Mouse (Mus musculus): Measurements from ENCODE around the gene Marcks.

Marcks gene

GRCm38 (mm10) chr10:37138778-37139442 is at the start of gene Marcks:
Gene Marcks (minus strand): TSS chr10:37138920.
- DNase-seq (ENCODE audit: low spot score): peak; percentile 87

GRCm38 (mm10) chr10:37177071-37177470 is 38.4 kb upstream of the Marcks start:
- no peak for DNase-seq (ENCODE audit: low spot score)

- DNase-seq (ENCODE audit: low spot score): no peak
These were observed 33.8 kb upstream of the Marcks start for GRCm38 (mm10) chr10:37172416-37172950.

DNA sequence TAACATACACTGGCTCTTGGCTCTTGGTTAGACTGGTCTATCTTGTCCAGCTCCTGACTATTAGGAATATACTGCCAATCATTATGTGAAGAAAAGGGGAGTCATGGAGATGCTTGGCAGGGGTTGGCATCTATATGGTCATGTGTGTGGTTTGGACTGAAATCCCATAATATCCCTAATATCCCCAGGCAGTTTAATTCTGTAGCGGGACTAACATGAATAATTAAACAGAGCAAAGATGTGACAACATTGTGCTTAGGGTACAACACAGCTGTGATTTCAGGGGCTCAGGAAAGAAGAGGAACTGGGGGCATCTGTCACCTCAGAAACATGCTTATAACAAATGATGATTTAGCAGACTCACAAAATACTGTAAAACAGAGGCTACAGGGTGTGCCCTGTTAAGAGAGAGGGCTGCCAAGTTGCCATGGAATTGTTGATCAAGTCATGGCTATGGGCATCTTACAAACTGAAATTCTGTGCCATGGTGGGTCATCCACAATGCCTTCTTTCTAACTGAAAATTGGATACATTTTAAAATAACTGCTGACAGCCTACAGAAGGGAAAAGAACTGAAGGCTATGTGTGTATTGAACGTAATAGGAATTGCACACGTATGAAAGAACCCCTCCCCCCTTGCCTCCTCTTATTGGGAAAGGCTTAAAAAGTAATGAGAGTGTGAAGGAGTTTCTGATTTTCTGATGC is 33.1 kb upstream of the Marcks start:
- DNase-seq (ENCODE audit: low spot score): no peak

DNA sequence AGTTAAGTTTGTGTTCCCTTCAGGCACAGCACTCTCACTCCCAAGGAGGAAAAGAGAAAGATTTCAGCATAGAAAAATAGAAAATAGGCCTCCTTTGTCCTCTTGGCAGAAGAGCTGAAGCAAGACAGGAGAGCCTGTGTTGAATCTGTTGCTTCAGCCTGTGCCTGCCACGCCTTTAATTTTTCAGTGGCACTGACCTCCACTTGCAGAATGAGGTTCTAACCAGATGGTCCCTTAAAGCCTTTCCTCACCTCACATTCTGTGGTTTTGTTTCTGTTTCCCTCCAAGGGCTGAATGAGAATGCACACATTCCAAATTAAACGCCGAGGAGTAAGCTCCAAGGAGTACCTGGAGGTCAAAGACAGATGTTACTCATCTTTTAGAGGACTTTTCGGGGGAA is 32.2 kb upstream of the Marcks start:
- DNase-seq (ENCODE audit: low spot score): no peak

GRCm38 (mm10) chr10:37170466-37170865 is 31.7 kb upstream of the Marcks start:
- no peak for DNase-seq (ENCODE audit: low spot score)

DNA sequence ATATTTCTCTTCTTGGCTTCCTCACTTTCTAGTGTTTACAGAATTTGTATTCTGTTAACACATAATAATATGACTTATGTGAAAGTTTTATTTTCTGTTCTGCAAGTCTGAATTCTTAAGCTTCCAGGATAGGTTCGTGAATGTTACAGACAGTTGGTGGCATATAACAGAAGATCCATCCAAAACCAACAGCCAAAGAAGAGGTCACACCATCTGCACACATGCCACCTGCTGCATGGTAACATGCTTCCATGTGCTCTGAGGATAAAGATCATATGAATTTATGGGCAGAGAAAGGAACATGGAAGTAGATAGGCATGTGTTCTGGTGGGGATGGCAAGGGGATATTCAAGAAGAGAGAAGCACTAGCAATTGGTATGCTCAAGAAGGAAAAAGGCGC is 28.8 kb upstream of the Marcks start:
- DNase-seq (ENCODE audit: low spot score): no peak

DNA sequence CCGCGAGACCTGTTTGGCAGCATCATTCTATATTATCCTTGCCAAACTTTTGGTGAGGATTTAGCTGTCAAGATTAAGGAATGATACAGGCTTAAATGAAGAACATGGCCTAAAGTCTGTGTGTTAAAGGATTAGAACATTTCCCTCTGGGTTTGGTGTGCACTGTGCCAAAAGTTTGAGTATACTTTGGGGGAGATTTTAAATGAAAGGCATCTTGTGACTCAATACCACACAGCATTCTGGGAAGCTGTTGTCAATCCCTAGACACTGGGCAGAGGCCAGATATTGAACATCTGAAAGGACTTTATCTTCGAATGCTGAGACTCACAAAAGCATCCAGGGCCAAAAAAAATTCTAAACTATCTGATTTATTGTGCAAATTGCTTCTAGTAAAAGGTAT is 21.0 kb upstream of the Marcks start:
- DNase-seq (ENCODE audit: low spot score): no peak

- no peak for DNase-seq (ENCODE audit: low spot score)
These were observed 18.4 kb upstream of the Marcks start for GRCm38 (mm10) chr10:37157156-37157555.

DNA sequence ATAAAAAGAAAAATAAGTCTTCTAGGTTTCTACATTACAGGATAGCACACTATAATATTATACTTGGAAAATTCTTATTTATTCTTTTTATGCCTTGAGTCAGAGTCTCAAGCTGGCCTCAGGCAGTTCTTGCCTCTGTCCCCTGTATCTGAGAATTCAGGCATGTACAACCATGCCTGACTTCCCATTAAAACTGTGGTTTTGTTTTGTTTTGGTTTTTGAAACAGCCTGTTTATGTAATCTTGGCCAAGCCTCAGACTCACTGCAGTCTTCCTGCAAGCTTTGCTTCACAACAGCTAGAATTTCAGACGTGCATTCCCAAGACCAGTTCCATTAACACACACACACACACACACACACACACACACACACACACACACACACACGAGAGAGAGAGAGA is 16.4 kb upstream of the Marcks start:
- no peak for DNase-seq (ENCODE audit: low spot score)

DNA sequence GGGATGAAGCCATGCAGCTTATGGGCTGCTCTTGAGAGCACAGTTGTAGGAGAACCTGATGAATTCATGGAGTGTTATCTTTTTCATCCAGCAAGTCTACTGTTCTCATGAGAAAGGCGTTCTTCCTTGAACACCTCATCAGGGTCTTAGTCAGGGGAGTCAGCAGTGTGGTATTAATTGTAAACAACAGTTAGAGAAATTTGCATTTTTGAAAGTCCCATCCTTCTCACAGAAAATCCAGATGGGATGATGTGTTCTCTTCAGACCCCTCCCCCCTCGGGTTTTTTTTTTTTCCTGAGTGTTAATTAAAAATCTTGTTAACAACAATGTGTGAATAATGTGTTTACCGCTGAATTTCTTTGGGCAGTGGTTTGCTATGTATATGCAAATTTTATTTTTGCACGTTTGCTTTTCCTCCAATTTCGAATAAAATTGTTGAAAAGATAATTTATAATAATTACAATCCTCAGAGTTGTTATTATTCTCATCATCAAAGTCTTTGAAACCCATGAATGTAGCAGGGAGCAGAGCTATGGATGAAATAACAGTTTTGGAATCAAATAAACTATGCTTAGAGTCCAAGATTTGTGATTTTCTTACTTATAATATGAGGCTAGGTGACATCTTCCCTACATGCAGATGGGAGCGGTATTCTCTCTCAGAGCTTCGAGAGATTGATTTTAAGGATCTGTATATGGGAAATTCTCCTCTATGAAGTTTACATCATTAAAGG is 13.0 kb upstream of the Marcks start:
- DNase-seq (ENCODE audit: low spot score): no peak

DNA sequence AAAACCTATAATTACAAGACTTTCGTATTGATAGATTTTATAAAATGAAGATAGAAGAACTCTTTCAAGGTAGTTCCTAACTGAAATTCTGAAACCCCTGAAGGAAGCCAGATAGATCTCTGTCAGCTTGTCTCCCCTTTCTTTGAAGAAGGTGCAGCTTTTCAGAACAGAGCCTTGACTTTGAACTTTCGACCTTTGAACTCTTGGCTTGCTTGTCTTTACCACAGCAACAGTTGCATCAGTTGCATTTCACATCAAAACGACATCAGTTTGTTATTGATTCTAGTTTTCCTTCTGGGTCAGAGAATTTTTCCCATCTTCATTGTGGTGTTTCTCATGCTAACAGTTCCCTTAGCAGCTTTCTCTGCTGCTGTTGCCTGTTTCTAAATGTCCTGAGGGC is 9.3 kb upstream of the Marcks start:
- DNase-seq (ENCODE audit: low spot score): no peak

DNA sequence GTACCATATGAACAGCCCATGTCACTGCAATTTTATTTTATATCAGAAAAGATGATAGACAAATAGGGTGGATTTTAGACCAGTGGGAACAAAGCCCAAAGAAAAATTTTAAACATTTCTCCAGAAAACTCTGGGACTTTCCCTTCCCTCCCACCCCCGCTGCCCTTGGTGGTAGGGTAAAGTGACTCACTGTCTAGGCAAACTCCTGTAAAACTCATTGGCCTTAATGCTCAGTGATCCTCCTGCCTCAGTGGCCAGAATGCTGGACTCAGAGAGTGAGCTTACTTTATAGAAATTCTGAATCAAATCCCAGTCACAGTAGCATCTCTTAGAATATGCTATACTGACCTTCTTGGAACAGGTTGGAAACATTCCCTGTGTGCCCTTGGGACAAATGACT is 6.7 kb upstream of the Marcks start:
- no peak for DNase-seq (ENCODE audit: low spot score)

DNA sequence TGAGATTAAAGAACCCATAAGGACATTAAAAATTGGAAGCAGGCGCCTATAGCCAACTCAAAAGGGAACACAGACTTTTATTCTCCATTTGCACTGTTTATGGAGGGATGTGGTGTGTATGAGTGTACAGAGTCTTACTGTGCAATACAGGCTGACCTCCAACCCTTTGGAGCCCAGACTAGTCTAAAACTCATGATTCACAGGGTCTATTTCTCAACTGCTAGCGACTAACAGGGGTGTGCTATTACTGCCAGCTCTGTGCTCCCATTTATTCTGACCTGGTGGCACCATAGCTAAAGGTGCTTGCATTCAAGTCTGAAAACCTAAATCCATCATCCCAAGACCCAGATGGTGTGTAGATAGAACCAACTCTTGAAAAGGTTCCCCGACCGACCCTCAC is 2.9 kb upstream of the Marcks start:
- DNase-seq (ENCODE audit: low spot score): no peak

- peak; percentile 72 for DNase-seq (ENCODE audit: low spot score)
These were observed 2.2 kb upstream of the Marcks start for GRCm38 (mm10) chr10:37140736-37141451.

DNA sequence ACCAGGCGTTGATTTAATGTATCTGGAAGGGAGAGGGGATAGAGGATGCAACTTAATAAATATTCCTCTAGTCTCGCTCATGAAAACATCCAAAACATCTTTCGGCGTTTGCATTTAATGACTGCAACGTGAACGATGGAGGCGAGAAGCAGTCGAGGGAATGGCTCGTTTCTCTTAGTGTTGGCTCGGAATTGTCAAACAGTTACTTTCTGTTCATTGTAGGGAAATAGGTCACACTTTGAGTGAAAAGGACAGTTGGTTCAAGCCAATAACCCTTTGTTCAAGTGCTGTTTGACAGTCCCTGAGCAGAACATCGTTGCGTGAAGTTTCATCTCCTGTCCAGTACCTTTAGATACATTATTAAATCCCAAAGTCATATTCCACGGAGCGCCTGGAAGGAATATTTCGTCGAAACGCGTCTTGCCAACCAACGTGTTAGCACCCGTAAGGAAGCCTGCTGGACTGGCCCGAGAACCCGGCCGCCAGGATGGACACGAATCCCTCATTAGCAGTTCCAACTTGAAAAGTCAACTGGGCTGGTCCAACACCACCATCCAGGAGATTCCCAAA is 1.5 kb upstream of the Marcks start:
- DNase-seq (ENCODE audit: low spot score): peak; percentile 32

GRCm38 (mm10) chr10:37139443-37140165 is 884 bp upstream of the Marcks start:
- DNase-seq (ENCODE audit: low spot score): peak; percentile 22

- peak; percentile 29 for DNase-seq (ENCODE audit: low spot score)
These were observed 399 bp downstream of the Marcks start for GRCm38 (mm10) chr10:37138311-37138731.

DNA sequence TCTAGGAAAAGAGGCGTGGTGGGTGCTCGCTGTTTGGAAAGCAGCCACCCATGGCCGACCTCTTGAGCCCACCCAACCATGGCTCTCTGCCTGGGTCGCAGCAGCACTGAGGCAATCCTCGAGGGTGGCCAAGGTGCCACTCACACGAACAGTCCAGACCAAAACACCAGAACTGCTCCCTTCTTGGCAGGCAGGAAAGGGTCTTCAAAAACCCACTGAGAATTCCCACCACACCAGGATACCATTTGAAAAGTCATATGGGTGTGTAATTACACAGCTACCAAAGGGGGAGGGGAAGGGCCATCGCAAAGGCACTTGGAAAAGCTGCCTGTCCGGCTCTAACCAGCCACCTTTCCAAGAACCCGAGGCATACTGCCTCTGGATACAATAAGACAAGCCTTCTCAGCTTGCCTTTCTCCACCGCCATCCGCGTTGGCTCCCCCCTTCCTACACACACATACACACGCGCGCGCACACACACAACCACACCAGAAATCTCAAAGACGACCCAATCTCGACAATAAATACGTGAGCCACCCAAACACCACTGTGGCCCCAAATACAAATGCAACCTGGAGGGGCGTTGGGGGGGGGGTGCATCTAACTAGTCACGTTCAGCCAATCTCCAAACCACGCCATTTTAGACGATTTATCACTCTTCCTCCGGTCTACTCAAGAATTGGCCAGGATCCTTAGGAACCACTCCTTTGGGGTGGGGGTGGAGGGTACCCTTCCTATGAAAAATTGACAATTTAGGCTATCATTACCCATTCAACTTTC is 999 bp downstream of the Marcks start:
- peak; percentile 35 for DNase-seq (ENCODE audit: low spot score)

DNA sequence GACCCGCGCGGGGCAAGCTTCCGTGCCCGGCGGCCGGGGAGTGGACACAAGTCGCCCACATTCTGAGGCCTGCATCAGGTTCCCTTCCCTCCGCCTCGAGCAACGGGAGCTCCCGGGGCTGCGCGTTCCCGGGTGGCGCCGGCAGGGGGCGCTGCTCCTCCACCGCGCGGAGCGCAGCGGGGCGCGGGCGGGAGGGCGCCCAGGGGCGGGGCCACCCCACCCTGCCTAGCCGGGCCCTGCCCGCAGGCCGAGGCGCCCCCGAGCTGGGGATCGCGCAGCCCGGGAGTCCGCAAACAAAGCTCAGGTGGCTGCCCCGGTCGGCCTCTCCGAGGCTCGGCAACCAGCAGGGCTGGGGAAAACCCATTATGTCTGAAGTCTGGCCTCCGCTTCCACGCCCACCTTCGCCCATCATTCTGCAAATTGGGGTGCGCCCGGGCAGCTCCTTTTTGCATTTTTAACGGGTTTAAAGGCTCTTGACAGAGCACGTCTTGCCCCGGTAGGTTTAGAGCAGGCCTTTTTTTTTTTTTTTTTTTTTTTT is 1.7 kb downstream of the Marcks start:
- DNase-seq (ENCODE audit: low spot score): peak; percentile 97

All from urinary bladder, postnatal 25 days (tissue).